Mouse (Mus musculus) cerebellum, adult 8-10 months (tissue): ENCODE data around the gene 1600012H06Rik.
"Not testable (repeated sequence)": the region's sequence is repeated elsewhere in the genome, so short reads cannot be mapped to it uniquely, and the experiment has no call there.

Experiments used
- DNase-seq: peaks from one replicate; pipeline ENCODE4 v3.0.0; 2022

Gene 1600012H06Rik

DNA sequence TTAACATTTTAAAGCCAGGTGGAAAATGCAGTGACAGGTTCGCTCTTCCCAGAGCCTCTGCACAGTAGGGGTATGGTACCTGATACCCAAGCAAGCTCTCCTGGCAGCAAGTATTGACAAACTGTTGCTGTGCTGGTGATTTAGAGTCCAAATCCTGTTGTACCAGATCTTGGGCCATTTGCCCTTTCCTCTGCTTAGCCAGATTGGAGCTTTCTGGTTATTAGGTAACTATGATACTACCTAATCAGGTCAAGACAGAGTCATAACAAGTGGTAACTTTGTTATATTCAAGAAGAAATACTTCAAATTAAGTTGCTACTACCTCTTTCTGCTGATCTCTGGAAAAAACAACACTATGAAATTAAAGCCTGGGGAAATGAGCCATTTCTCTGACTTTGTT is 1.6 kb downstream of the 1600012H06Rik start:
- no peak for DNase-seq

DNA sequence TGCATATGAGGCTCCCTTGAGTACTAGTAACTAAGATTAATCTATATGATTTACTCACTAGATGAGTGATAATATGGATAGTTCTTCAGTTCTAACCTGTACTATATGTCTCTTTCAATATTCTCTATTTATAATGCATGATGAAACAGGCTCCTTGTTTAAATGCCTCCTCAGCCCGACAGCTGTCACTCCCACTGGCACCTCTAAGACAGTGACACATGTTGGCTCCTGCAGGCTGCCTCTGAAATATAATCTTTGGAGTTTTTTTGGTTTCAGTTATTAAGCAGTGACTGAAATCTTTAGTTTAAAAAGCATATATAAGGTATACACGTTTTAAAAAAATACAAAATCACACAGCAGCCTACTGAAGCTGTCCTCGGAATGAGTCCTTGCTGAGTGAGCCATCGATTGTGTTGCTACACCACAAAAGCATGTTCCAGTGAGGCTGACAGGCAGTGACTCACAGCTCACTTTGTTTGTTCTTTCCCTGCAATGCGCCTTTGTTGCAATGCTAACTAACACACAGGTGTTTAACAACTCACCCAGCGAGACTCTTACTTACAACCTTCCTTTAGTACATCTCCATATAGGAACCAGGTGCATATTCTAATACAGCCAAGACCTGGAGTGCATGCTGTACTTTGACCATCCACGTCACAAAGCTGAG is 6.3 kb downstream of the 1600012H06Rik start:
- DNase-seq = no peak

DNA sequence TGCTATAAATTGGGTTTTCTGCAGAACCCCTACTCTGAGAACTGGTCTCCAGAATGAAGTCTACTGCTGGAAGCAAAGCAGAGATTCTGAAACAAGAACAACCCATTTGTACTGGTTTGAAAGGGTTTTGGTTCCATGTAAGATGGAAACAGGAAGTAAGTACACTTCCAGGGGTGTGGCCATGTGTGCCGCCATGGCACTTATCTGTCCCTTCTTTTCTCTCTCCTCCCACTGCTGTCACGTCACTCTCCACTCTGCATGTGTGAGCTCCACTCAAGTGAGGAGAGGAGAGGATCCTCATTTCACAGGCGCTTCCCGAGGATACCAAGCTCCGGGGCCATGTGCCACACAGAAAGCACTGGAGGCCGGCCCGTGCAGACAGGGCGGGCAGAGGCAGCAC is 10.5 kb downstream of the 1600012H06Rik start:
- no peak for DNase-seq

DNA sequence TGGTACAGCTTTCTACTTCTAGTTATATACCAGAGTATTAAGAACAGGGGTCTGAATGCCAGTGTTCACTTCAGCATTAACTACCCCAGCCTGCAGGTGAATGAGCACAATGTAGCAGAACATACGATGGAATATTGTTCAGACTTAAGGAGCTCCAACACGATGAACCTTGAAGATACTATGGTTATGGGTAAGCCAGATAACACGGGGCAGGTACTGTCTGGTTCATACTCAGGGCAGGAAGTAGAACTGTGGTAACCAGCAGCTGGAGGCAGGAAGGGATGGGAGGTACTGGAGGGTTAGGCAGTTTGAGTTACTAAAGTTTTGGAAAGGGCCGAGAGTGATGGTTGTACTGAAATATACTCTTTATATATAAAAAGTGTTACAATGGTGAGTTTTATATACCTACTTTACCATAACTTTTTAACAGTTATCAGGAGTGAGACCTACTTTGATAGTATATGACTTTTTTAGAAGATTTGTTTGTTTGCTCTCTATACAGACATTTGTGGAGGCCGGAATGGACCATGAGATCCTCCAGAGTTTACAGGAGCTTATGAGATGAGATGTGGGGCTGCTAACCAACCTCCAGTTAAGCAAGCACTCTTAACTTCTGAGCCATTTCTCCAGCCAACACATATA is 15.8 kb downstream of the 1600012H06Rik start:
- no peak for DNase-seq

DNA sequence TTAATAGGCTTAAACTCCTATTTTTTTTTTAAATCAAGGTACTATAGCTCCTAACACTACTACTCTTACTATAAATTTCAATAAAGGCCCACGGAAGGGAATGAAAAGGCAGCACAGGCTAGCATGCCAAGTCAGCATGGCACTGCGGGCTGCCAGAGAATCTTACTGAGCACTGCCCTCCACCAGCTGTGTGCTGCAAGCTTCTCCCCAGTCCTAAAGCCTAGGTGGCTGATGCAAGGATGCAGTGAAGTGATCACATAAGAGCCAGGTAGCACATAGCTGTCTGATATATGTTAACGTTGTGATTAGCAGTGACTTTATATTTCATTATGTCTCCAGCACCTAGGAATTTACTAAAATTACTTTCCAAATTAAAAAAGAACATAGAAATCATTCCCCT is 17.0 kb downstream of the 1600012H06Rik start:
- no peak for DNase-seq

DNA sequence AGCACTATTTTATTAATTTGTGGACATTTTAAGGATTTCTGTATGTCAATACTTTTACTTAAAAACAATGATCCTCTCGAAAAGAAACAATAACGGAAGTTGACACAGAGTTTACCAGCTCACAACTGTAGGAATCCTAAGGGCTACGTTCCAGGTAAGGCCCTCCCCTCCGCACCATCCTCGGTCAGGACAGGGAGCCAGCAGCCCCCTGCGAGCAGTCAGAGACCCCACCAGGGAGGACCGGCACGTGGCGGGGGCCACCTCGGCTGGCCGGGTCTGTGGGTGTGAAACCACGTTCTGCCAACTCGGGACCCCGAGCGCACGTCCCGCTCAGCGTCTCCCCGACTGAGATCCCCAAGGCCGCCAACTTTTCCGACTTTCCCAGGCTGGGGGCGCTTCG is 17.5 kb downstream of the 1600012H06Rik start:
- peak; percentile 30 for DNase-seq

DNA sequence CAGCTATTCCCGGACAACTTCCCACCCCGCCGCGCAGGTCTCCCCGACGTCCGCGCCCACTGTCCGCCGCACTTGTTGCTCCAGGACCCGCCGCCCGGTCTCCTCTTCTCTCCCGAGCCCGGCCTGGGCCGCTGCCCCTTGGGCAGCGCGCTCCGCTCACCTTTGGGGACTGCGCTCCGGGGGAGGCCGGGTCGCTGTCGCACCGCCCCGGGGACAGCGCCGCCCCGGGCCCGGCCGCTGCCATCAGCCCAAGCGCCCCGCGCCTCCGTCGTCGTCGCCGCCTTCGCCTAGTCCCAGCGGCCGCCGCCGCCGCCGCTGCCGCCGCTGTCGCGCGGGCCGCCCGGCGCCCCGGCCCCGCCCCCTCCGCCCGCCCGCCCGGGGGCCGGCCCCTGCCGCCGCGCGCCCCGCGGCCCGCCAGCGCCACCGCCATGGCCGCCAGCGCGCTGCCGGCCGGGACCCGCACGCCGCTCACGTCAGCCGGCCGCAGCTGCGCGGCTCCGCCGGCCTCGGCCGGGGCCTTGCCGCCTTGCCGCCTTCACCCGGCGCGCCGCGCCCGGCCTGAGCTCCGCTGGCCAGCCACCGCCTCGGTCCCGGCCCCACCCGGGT is 18.1 kb downstream of the 1600012H06Rik start, which contains the start of gene Phf10:
Phf10 (minus strand) TSS at position 323 of the 606 bp plus-strand sequence.
- peak; percentile 38 for DNase-seq

DNA sequence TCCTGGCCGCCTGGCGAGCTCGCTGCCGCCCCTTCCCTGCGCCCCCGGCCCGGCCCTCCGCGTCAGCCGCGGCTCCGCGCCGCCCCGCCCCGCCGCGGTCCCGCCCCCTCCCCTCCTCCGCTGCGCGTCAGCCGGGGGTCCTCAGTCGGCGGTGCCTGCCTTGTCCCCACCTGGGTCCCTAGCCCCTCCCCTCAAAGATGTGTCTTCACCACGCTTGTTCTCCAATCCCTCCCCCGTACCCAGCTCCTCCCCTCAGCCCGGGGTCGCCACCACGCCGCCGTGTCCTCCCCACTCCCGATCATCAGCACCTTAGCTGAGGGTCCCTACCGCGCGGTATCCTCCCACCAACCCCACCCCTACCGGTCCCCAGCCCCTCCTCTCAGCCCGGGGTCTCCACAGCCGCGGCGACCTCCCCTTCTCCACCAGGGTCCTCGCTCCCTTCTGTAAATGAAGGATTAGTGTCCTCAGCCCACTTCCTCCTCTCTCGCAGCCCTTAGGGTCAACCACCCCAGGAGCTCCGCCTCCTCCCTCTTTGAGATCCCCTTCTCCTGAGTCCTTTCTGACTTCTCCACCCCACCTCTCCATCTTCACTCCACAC is 18.7 kb downstream of the 1600012H06Rik start:
- DNase-seq = not testable (repeated sequence)

DNA sequence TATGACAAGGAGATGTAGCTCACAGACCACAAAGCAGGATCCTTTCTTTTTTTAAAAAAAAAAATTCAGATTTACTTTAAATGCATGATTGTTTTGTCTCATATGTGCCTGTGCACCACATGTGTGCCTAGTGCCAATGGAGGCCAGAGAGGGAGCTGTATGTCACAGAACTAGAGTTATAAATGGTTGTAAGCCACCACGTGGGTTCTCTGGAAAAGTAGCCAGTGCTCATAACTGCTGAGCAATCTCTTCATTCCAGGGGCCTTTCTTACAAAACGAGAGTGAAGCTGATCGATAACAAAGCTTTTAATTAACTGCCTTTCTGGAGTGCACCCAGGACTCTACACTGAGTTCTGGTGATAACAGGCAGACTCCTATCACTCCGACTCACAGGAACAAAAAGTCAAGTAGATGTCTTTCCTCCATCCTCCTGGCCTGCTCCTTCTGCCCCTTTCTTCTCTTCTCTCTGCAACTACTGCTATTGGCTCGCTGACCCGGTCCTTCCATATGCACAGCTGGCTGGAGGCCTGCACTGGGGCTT is 25.5 kb downstream of the 1600012H06Rik start:
- not testable (repeated sequence) for DNase-seq

DNA sequence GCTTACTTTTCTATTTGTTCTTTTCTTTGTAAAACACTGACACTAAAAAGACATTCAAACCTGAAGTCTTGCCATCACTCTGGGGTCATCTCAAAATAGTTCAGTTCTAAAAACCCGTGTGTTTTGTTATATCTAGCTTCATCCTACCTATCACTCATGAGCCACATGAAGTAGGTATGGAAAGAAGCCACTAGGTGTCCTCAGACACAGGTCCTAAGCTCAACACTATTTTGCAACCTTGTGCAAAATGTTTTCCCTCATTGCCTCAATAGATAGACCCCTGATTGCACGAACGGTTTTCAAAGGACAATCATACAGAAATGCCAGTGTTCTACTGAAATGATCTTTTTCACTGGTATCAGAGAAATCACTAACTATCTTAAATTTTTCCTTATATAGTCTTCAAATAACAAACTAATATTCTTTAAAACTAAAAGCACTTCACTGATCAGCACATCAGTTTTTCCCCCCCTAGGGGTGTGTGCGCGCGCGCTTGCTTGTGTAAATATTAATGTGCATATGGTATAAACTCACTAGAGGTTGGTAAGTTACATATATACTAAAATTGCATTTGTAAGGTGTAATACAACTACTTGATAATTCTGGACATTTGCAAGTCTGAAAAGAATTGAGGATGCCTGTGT is 34.9 kb downstream of the 1600012H06Rik start:
- not testable (repeated sequence) for DNase-seq

DNA sequence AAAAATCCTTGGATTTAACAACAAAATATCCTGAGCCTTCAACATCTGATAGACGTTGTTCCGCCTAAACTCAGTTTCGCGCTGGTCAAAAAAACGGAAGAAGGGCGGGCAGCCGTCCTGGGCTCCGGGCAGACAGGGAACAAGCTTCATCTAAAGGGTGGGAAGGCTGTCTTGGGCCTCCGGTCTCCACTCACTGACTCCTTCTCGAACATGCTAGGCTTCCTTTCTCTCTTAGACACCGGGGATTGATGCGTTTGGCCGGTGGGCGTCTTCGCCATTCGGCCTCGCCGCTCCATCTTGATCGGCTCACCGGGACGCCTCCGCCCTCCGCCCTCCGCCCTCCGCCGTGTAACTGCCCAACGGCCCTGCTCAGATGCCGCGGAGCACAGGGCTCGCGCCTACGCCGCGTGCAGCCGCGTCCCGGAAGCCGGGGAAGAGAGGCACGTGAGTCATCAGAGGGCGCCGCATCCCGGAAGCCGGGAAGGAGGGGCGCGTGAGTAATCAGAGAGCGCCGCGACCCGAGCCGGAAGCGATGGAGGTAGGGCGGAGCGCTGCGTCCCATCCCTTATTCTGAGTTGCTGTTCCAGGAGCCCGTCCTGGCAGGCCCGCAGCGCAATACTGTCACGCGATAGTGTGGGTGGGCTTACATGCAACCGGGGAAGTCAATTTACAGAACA is 35.5 kb downstream of the 1600012H06Rik start, which contains the start of the genes 9030025P20Rik and Gm3417:
9030025P20Rik (plus strand) TSS at position 107 of the 677 bp plus-strand sequence.
Gm3417 (minus strand) TSS at position 429 of the 677 bp plus-strand sequence.
- DNase-seq = not testable (repeated sequence)

DNA sequence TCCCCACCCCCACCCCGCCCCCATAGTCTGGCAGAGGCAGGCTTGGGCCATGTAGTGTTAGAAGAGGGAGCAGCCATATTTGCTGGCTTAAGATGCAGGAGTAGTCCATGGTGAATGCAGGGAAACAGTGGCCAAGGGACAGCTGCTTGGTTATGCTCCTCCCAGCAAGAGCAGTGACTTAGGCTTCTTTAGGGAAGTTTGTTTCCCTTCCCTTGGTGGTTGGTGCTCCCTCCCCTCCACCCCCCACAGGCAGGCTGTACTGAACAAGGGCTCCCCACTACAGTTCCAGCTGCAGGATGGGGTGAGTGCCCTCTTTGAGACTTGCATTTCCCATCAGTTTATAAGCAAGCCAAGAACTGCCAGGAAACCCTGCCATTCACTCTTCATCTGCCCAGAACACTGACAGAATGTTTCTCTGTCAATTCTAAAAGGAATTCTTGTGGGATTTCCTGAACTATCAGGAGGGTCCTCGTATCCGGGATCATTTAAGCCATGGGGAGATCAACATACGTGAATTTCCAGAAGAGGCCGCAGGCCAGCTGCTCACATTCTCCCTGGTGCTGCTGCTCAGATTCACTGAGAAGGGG is 47.2 kb downstream of the 1600012H06Rik start:
- DNase-seq = not testable (repeated sequence)

DNA sequence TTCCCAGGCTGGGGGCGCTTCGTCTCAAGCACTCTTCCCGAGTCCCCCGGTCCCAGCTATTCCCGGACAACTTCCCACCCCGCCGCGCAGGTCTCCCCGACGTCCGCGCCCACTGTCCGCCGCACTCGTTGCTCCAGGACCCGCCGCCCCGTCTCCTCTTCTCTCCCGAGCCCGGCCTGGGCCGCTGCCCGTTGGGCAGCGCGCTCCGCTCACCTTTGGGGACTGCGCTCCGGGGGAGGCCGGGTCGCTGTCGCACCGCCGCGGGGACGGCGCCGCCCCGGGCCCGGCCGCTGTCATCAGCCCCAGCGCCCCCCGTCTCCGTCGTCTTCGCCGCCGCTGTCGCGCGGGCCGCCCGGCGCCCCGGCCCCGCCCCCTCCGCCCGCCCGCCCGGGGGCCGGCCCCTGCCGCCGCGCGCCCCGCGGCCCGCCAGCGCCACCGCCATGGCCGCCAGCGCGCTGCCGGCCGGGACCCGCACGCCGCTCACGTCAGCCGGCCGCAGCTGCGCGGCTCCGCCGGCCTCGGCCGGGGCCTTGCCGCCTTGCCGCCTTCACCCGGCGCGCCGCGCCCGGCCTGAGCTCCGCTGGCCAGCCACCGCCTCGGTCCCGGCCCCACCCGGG is 49.6 kb downstream of the 1600012H06Rik start:
- not testable (repeated sequence) for DNase-seq

DNA sequence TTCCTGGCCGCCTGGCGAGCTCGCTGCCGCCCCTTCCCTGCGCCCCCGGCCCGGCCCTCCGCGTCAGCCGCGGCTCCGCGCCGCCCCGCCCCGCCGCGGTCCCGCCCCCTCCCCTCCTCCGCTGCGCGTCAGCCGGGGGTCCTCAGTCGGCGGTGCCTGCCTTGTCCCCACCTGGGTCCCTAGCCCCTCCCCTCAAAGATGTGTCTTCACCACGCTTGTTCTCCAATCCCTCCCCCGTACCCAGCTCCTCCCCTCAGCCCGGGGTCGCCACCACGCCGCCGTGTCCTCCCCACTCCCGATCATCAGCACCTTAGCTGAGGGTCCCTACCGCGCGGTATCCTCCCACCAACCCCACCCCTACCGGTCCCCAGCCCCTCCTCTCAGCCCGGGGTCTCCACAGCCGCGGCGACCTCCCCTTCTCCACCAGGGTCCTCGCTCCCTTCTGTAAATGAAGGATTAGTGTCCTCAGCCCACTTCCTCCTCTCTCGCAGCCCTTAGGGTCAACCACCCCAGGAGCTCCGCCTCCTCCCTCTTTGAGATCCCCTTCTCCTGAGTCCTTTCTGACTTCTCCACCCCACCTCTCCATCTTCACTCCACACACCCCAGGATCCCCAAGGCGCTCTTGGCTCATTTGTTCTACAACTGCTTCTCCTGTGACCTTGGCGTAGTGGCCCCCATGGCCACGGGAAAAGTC is 50.3 kb downstream of the 1600012H06Rik start:
- not testable (repeated sequence) for DNase-seq

DNA sequence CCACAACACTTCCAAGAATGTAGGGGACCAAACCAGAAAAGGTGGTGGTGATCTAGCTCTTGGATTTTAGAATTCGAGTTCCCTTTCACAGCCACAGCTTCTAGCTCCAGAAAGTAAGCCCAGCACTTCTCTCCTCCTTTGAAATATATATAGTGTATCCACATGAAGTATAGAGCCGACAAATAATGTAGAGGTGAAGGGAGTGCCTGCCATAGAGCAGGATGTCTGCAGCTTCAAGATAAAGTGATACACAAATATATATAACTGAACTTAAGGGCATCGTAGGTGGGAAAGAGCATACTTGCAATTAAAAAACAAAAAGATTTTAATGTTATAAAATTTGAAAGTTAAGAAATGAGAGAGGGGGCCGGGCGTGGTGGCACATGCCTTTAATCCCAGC is 51.2 kb downstream of the 1600012H06Rik start:
- not testable (repeated sequence) for DNase-seq

DNA sequence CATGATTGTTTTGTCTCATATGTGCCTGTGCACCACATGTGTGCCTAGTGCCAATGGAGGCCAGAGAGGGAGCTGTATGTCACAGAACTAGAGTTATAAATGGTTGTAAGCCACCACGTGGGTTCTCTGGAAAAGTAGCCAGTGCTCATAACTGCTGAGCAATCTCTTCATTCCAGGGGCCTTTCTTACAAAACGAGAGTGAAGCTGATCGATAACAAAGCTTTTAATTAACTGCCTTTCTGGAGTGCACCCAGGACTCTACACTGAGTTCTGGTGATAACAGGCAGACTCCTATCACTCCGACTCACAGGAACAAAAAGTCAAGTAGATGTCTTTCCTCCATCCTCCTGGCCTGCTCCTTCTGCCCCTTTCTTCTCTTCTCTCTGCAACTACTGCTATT is 57.1 kb downstream of the 1600012H06Rik start:
- not testable (repeated sequence) for DNase-seq

DNA sequence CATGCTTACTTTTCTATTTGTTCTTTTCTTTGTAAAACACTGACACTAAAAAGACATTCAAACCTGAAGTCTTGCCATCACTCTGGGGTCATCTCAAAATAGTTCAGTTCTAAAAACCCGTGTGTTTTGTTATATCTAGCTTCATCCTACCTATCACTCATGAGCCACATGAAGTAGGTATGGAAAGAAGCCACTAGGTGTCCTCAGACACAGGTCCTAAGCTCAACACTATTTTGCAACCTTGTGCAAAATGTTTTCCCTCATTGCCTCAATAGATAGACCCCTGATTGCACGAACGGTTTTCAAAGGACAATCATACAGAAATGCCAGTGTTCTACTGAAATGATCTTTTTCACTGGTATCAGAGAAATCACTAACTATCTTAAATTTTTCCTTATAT is 66.1 kb downstream of the 1600012H06Rik start:
- not testable (repeated sequence) for DNase-seq
